Mouse (Mus musculus) kidney, postnatal 10 days (tissue): ENCODE results near the gene Arid3a.

Experiments
- DNase-seq: peaks from one replicate; pipeline ENCODE4 v3.0.0; 2021; ENCODE audit warnings: mixed read lengths

Arid3a gene

DNA sequence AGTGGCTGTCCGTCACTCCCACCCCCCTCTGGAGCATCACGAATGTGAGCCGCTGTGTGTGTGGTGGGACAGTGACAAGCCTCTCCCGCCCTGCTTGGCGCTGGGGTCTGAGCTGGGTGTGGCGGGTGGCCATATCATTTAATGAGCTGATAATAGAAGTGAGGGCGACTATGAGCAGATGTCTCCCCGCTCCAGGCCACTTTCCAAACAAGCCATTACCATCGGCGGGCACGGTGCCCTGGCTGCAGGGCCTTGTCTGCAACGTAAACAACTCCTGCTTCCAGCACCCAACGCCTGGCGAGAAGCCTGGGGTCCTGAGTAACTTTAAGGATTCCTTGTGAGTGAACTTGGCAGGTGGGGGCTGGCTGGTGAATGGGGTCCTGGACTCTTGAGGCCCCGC is 71.0 kb downstream of the Arid3a start:
- no peak for DNase-seq

DNA sequence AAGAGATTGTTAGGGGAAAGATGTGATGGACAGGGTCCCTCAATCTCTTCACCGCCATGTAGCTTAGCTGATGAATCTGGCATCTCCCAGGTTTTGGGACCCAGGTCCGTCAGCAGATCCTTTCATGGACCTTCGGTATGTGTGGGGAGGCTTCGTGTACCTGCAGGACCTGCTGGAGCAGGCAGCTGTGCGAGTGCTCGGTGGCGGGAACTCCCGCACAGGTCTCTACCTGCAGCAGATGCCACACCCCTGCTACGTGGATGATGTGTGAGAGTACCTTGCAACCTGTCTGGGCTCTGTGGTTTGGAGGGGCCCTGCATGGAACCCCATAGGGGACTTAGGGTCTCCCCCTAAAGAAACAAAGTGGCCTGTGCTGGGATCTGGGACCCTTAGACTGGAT is 75.1 kb downstream of the Arid3a start:
- DNase-seq, result no peak

GRCm38 (mm10) chr10:80002829-80003228 is 76.0 kb downstream of the Arid3a start:
- no peak for DNase-seq

DNA sequence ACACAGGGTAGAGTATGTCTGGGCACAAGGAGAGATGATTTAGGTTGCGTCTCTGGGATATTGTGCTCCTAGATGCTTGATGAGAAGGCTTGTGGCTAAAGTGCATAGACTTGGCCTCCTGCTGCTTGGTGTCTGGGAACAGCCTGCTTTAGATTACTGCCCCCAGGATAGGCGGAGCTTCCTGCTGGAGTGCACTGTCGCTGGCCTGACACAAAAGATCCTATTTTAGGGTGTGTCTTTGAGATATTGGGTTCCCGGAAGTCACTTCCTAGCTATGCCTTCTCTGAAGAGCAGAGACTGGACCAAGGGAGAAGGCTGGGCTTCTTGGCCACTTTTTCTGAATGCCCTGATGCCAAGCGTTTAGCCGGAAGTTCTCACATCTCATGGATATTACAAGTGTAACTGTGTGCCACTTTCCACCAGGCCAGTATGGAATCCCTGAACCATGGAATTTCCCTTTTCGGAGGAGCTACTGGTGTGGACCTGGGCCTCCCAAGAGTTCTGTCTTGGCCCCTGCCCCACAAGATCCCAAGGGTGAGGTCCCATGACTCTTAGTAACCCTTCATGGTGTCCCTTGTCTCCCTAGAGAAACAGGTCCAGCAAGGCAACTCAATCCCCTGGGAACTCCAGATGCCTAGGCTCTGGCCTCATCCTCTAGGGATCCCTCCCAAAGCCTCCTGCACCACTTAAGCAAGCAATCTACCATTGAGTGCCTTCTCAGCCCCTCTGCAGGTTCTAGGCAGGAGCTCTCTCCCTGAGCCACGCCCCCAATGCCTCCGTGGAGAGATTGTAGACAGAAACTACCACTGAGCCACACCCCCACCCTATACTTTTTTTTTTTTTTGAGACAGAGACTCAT is 76.8 kb downstream of the Arid3a start:
- DNase-seq, result peak; percentile 42

DNA sequence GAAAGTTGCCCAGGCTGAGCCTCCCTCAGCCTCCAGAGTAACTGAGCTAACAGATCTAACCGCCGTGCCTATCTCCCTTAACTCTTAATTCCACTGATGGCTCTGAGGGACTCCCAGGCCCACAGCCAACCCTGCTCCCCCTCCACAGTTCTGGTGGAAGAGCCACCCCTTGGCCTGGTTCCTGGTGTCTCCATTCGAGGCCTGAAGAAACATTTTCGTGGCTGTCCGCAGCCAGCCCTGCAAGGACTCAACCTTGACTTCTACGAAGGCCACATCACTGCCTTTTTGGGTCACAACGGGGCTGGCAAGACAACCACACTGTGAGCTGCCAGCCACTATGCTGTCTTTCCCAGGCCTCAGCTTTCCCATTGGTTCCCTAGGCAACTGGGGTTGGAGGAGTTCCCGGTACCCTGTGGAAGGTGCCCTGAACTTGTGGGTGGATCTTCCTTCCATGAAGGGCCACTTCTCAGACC is 77.4 kb downstream of the Arid3a start:
- DNase-seq, result no peak
